Comparison of ENCODE assay signal across 8 mouse cellular contexts in the genomic region with DNA sequence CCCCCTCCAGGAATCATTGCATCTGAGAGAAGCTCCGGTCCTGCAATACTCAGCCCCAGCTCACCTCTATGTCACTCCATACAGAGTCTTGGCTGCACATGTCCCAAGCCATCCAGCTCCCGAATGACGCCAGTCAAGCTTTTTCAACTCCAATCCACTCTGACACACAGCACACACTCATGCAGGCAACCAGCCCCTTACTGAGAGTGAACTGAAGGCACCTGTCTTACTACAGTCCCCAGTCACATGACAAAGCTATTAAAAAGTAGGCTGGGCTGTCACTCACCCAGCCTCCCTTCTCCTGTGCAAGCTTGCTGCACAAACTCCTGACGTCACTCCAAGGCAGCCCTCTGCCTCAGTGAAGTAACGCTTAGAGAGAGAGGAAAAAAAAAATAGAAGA. TPM values are rescaled to one million over a fixed set of nuclear protein-coding genes. Genes with fewer than 3 reads are reported as not detected.
DNase-seq lines count a peak whose midpoint lies in the region; ATAC-seq lines count a peak whose summit lies in the region.

No protein-coding gene starts in this region.

- peak; percentile 90 for ATAC-seq in midbrain, embryonic 16.5 days

- DNase-seq in spleen, adult 18-20 months, result peak; percentile 8 to 21
- DNase-seq in spleen, postnatal 4 days (ENCODE audit: low spot score in 2 of 2), result no peak
- DNase-seq in cerebellum, postnatal 25 days, result peak; percentile 33 to 34
- DNase-seq in gastrocnemius, postnatal 10 days, result peak; percentile 18
- DNase-seq in induced T-regulatory cell, adult 2 months (ENCODE audit: low read depth), result peak; percentile 3
- peak; percentile 12 for DNase-seq in liver
- DNase-seq in Muller cell, postnatal 12 days (ENCODE audit: inconsistent ontology term), result no peak

- peak overlapping the region; percentile 50; the same call in 1 of the 2 replicates for H3K9ac ChIP-seq in midbrain, embryonic 16.5 days (ENCODE audit: low read depth, low read length)

- WGBS in midbrain, embryonic 16.5 days, result 2% methylated on average over 5 of the region's 5 CpGs

- H3K9me3 ChIP-seq in midbrain, embryonic 16.5 days (replicated peaks; ENCODE audit: control insufficient read depth, low read length, poor library complexity, severe bottlenecking), result no peaks in the 10 kb centered on the region

- no peaks in the 10 kb centered on the region for H3K27me3 ChIP-seq in midbrain, embryonic 16.5 days (ENCODE audit: control insufficient read depth, insufficient read depth, low read depth, low read length)

- peak overlapping the region; percentile 75 for H3K4me2 ChIP-seq in midbrain, embryonic 16.5 days (ENCODE audit: low read length)

- peak overlapping the region; percentile 5; the same call in 1 of the 2 replicates for H3K27ac ChIP-seq in midbrain, embryonic 16.5 days (ENCODE audit: low read length)

- no peaks in the 10 kb centered on the region for H3K36me3 ChIP-seq in midbrain, embryonic 16.5 days (ENCODE audit: control insufficient read depth, insufficient read depth, low read length)

- H3K4me3 ChIP-seq in midbrain, embryonic 16.5 days (ENCODE audit: low read depth, low read length), result peak overlapping the region; percentile 47

- H3K4me1 ChIP-seq in midbrain, embryonic 16.5 days (ENCODE audit: control insufficient read depth, insufficient read depth, low read length), result peaks cover 14% of the 10 kb centered on the region

RNA-seq across cellular contexts. Expression of gene Ppargc1a, which starts 13.9 kb away (rescaled TPM):
- total RNA-seq in gastrocnemius, postnatal 10 days (2021), result 10 to 100 TPM; 22.4 to 27.0 TPM
- 15.0 and 17.1 TPM in 2 replicates for polyA plus RNA-seq in midbrain, embryonic 16.5 days (2015; fragmentation: Nextera tagmentation; extraction: Ambion mirVana)

Comparison
In these comparisons a context has a peak if more than half of its experiments do, and no peak if none do; other contexts are left out.
1. DNase-seq: peak in spleen, adult 18-20 months (2 of 2), cerebellum, postnatal 25 days (2 of 2), gastrocnemius, postnatal 10 days (single experiment), induced T-regulatory cell, adult 2 months (single experiment) and liver (single experiment); none in spleen, postnatal 4 days (0 of 2) and Muller cell, postnatal 12 days (single experiment).